In genomic region chr19:47630381-47630780, GRCm38 (mm10) we compare ENCODE assay signal across 18 mouse cellular contexts.
"Had no signal": no experiment of that assay in that cellular context is flagged by ENCODE, and none has a peak within 500 bp of the region (broad histone marks: within the 10 kb centered on the region; RNA-seq: fewer than 3 reads in every experiment).

No protein-coding gene starts in this region.

- ATAC-seq: midbrain, embryonic 16.5 days had no signal

- H3K4me3 ChIP-seq: midbrain, embryonic 10.5 days; midbrain, embryonic 12.5 days; myocyte; neural tube, embryonic 13.5 days; neural tube, embryonic 15.5 days had no signal

- H3K27ac ChIP-seq: midbrain, embryonic 10.5 days; midbrain, embryonic 12.5 days; neural tube, embryonic 13.5 days; neural tube, embryonic 15.5 days had no signal

- H3K27me3 ChIP-seq: midbrain, embryonic 12.5 days; neural tube, embryonic 13.5 days; neural tube, embryonic 15.5 days had no signal

- H3K4me2 ChIP-seq: midbrain, embryonic 12.5 days; neural tube, embryonic 13.5 days; neural tube, embryonic 15.5 days had no signal

- H3K9ac ChIP-seq: midbrain, embryonic 12.5 days; neural tube, embryonic 13.5 days; neural tube, embryonic 15.5 days had no signal

- H3K36me3 ChIP-seq: neural tube, embryonic 15.5 days had no signal

- DNase-seq: lung, adult 2 months; lung, postnatal 10 days; lung, postnatal 4 days; midbrain, embryonic 14.5 days; retina, postnatal 1 day; right cerebral cortex, adult 18-20 months; right cerebral cortex, postnatal 25 days; right cerebral cortex, postnatal 4 days; spleen, adult 18-20 months; thymus, adult 2 months; thymus, postnatal 25 days; thymus, postnatal 4 days had no signal

- H3K9me3 ChIP-seq: midbrain, embryonic 10.5 days; midbrain, embryonic 12.5 days; neural tube, embryonic 13.5 days; neural tube, embryonic 15.5 days had no signal
